Mouse (Mus musculus) thymus, adult 2 months (tissue): ENCODE results near the gene Dleu7. TPM values are rescaled to one million over a fixed set of nuclear protein-coding genes. Genes with fewer than 3 reads are reported as not detected.

Experiments used
- DNase-seq: peaks from one replicate; pipeline ENCODE4 v3.0.0; 2021
- H3K27ac ChIP-seq: fragments of 200-500 bp; 2 replicates; pipeline ENCODE4 v1.5.1; 2012; ENCODE audit warnings: low read length, control low read depth; ENCODE audit not compliant: control insufficient read depth, insufficient read depth
- H3K27me3 ChIP-seq: fragments of 200-500 bp; 2 replicates; pipeline ENCODE4 v1.6.1; 2012; ENCODE audit warnings: mild to moderate bottlenecking, low read length, moderate library complexity, mixed read lengths; ENCODE audit not compliant: control insufficient read depth, insufficient read depth
- H3K36me3 ChIP-seq: fragments of 200-500 bp; 2 replicates; pipeline ENCODE4 v1.6.1; 2012; ENCODE audit warnings: mild to moderate bottlenecking, low read length, moderate library complexity; ENCODE audit not compliant: control insufficient read depth, insufficient read depth
- H3K4me1 ChIP-seq: fragments of 200-500 bp; replicated peaks from 2 replicates; pipeline ENCODE4 v1.6.1; 2012; ENCODE audit warnings: low read length; ENCODE audit not compliant: control insufficient read depth, insufficient read depth
- H3K4me3 ChIP-seq: fragments of 200-500 bp; 2 replicates; pipeline ENCODE4 v1.5.1; 2012; ENCODE audit warnings: mild to moderate bottlenecking, low read length, control low read depth, moderate library complexity; ENCODE audit not compliant: control insufficient read depth, insufficient read depth
- CTCF ChIP-seq: fragments of 200-500 bp; IDR thresholded peaks from 2 replicates; pipeline ENCODE4 v1.5.1; 2012; ENCODE audit warnings: mild to moderate bottlenecking, control low read depth, low read length, moderate library complexity, borderline replicate concordance; ENCODE audit not compliant: control insufficient read depth, poor library complexity, insufficient read depth; ENCODE audit errors: extremely low read depth
- POLR2A ChIP-seq: fragments of 200-500 bp; IDR thresholded peaks from 2 replicates; pipeline ENCODE4 v1.6.1; 2012; ENCODE audit warnings: mild to moderate bottlenecking, low read length, control low read depth, moderate library complexity; ENCODE audit not compliant: control insufficient read depth, poor library complexity, insufficient read depth; ENCODE audit errors: extremely low read depth
- WGBS: fragments of 180-500 bp; shearing (Covaris S2); methylation state at CpG from one replicate; pipeline ENCODE4 v1.1.7; 2018; 5-methylcytosine and 5-hydroxymethylcytosine counted together
- polyA plus RNA-seq: library from polyadenylated mRNA; depleted of rRNA; stranded (reverse); fragments of >200 nt; gene quantifications from 2 replicates; pipeline ENCODE4 v1.2.3, GENCODE M21; 2012; rRNA removed

Dleu7 gene
- polyA plus RNA-seq, result 4.1 and 4.7 TPM in 2 replicates

DNA sequence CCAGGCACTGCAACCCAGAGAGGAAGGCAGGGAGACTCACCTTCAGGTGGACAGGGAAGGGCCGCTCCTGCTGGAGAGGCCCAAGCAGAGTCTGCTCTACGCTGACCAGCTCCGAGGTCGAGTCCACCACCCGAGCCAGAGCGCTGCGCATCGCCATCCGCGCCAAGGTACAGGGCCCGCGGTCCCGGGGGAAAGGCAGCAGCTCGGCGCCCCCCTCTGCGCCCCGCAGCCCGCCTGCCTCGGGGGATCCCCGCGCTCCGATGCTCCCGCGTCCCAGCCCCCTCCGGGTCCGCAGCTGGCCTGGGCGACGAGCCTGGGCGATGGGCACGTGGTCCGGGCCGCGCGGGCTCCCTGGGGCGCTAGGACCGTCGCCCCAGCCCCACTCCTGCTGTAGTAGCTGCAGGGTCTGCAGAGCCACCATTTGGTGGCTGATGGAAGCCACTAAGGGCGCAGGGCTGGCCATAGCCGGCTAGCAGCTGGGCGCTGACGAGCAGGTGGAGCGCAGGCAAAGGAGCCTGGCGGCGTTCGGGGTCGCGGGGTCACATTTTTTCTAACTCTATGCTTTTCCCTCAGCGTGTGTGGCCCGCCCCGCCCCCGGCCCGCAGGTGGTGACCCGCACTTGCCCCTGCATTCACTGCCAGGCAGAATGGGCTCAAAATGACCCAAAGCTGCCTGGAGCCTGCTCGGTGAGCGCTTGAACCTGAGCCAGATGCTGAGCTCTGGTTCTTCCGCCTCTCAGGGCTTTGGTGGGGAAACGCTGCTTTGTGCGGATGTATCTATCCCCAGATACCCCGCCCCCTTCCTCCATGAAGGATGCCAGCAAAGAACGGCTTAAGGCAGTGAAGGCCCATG, at the start of gene Dleu7, which contains the start of gene Rnaseh2b:
Dleu7 (minus strand) TSS at position 560 of the 852 bp plus-strand sequence.
Rnaseh2b (plus strand) TSS at position 102 of the 852 bp plus-strand sequence.
- H3K4me1 ChIP-seq, result peaks cover 6% of the 10 kb centered on the region
- H3K4me3 ChIP-seq, result peak within 1 kb of the TSS; percentile 84
- DNase-seq, result peak; percentile 72
- no peaks in the 10 kb centered on the region; the same call in 1 of the 2 replicates for H3K27me3 ChIP-seq
- WGBS, result 2% methylated on average over 60 of the region's 60 CpGs
- TF ChIP-seq CTCF (no peak), POLR2A (no peak)
- H3K27ac ChIP-seq, result no peak within 1 kb of the TSS
- H3K36me3 ChIP-seq, result no peaks in the 10 kb centered on the region

DNA sequence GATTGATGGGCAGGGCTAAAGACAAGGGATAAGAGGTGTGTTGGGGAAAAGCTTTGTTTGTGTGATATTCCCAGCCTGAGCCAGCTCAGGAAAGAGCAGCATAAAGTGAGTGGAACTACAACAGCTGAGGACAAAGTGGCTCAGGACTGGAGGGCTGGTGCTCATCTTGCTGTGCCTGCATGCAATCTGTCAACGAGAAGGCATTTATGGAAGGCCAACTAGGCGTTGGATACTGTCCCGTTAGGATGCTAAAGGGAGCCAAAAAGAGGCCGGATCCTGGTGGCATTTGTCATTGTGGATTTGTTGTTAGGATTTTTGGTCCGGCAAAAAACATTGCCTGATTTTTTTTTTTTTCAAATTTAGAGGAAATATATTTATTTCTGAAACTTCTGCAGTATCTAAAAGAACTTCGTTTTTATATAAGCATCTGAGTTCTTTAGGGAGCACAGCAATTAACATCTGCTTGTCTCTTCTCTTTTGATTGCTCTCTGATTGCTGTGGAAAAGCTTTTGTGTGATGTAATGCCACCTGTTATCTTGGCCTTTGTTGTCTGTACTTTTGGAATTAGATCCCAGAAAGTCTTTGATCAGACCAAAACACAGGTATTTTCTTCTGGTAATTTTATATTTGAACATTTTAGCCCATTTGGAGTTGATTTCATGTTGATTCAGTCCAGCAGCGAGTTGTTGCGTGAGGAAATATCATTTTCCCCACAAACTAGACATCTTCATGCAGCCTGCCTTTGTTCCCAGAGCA, 49.2 kb upstream of the Dleu7 start:
- H3K27me3 ChIP-seq, result no peaks in the 10 kb centered on the region
- H3K4me3 ChIP-seq, result no peak overlapping the region
- TF ChIP-seq POLR2A (no peak), CTCF (no peak)
- H3K36me3 ChIP-seq, result no peaks in the 10 kb centered on the region
- peaks cover 22% of the 10 kb centered on the region for H3K4me1 ChIP-seq
- WGBS, result 57% methylated on average over 8 of the region's 8 CpGs
- DNase-seq, result no peak
- H3K27ac ChIP-seq, result peak overlapping the region; percentile 16

DNA sequence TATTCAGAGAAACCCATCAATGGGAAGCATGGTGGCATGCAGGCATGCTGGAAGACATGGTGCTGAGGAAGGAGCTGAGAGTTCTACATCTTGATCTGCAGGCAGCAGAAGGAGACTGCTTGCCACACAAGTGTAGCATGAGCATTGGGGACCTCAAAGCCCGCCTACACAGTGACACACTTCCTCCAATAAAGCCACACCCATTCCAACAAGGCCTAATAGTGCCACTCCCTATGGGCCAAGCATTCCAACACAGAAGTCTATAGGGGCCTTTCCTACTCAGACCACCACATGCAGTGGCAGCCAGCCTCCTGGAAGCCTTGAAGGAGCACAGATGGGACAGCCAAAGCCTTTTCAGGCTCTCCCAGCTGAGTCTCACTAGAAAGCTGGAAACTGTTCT, 46.3 kb upstream of the Dleu7 start:
- no peaks in the 10 kb centered on the region for H3K27me3 ChIP-seq
- H3K36me3 ChIP-seq, result no peaks in the 10 kb centered on the region
- TF ChIP-seq CTCF, result no peak
- no peak for TF ChIP-seq POLR2A
- no peak overlapping the region for H3K4me3 ChIP-seq
- WGBS, result 93% methylated on average over 1 of the region's 1 CpGs
- no peak for DNase-seq
- H3K4me1 ChIP-seq, result peaks cover 13% of the 10 kb centered on the region
- H3K27ac ChIP-seq, result no peak overlapping the region

DNA sequence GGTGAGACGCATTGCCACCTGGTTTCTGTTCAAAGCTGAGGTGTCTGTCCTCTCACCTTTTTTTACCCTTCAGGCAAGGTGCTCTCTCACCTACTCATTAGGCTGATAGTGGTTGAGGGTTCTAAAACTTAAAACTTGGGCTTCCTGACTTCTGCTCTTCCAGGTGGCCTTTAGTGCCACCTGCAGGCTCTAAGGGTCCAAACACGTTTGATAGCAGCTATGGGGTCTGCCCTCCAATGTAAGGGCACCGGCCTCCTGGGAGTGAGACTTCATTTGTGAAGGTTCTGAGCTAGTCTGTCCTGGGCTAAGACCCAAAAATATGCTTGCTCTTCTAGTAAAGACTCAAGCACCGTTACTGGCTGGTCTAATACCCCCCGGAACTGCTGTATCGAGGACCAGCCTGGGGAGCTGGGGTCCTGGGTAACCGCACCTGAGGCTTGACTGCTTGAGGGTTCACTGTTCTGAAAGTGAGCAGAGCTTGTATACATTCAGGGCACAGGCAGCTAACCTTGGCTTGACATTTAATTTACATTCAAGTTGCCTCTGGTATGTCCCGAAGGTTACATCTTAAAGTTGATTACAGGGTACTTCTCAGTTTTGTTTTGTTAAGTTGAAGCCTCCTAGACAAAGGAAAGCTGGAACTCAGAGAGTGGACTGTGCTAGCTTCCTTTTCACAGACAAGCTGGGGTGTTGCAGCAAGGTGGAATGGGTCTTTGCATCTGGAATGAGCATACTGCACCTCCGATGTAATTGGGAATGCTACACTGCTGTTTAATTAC, 41.3 kb upstream of the Dleu7 start:
- DNase-seq, result peak; percentile 41
- peaks cover 15% of the 10 kb centered on the region for H3K4me1 ChIP-seq
- TF ChIP-seq POLR2A (no peak), CTCF (no peak)
- H3K36me3 ChIP-seq, result no peaks in the 10 kb centered on the region
- H3K27ac ChIP-seq, result no peak overlapping the region
- H3K4me3 ChIP-seq, result no peak overlapping the region
- H3K27me3 ChIP-seq, result no peaks in the 10 kb centered on the region
- 74% methylated on average over 9 of the region's 9 CpGs for WGBS

DNA sequence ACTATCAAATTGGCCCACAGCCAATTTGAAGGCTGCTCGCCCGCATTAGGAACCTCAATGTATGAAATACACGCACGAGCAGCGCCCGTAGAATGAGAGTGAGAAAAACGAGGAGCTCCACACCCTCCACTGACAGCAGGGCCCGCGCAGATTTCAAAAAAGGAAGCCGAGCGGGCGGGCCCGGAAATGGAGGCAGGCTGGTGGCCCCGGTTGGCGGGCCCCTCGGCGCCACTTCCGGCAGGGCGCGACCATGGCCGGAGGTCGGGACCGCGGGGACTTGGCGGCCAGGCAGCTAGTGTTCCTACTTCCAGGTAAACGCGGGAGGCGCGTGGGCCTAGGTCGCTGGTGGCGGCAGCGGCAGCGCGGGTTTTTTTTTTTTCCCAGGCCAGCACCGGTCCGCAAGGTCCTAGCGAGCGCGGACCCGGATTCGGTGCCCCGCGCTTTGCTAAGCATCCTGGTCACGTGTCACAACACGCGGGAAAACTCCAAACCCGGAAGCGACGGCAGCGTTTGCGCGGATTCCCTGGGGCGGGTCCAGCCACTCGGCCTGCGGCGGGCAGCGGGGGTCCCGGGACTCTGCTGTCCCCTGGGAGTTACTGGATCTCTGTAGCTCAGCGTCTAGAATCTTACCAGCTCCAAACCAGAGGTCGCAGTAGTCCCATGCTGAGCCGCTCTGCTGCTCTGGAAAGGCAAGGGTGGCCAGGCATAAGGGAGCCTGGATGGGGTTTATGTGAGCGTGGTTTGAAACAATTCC, 39.2 kb upstream of the Dleu7 start:
- Histone ChIP-seq H3K4me1 (peaks cover 15% of the 10 kb centered on the region), H3K27me3 (no peaks in the 10 kb centered on the region), H3K27ac (peak overlapping the region; percentile 1; the same call in 1 of the 2 replicates), H3K36me3 (no peaks in the 10 kb centered on the region), H3K4me3 (peak overlapping the region; percentile 95)
- peak; percentile 87 for DNase-seq
- TF ChIP-seq POLR2A, result peak; percentile 35; the same call in 1 of the 2 replicates
- TF ChIP-seq CTCF, result peak; percentile 20; the same call in 1 of the 2 replicates
- under 1% methylated on average over 62 of the region's 62 CpGs for WGBS
